Mouse (Mus musculus): ENCODE data around the gene Rad54l.

- TF ChIP-seq CTCF (IDR thresholded peaks at IDR 0.05; ENCODE audit: low read depth, low read length): peak; percentile 24; the same call in 1 of the 2 replicates
- no peak for TF ChIP-seq GATA1 (IDR thresholded peaks at IDR 0.05; ENCODE audit: borderline replicate concordance, low read length)
Observed at GRCm38 (mm10) chr4:116168617-116169352, 45.3 kb upstream of the Rad54l start.

All from G1E (cell line).